10 mouse cellular contexts compared by ENCODE assay signal in the genomic region with DNA sequence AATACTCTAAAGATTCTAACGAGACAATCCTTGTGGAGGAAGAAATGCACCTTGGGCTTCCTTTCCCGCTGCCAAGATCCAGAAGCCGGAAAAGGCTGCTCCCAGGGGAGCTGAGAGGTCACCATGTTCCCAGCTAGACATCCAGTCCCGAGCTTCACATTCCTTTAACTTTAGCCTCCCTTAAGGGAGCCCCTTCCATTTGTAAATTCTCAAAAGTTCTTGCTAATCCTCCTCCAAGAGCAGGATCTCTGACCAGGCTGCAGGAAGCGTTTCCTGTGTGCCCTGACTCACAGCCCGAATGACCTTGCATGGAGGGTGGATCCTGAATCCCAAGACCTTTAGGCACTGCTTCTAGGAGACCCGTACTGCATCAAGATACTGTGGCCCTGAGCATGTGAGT. TPM values are rescaled to one million over a fixed set of nuclear protein-coding genes. Genes with fewer than 3 reads are reported as not detected.
DNase-seq lines count a peak whose midpoint lies in the region; ATAC-seq and TF ChIP-seq lines count a peak whose summit lies in the region.
"Had no signal": no experiment of that assay in that cellular context is flagged by ENCODE, and none has a peak within 500 bp of the region (broad histone marks: within the 10 kb centered on the region; RNA-seq: fewer than 3 reads in every experiment).

No protein-coding gene starts in this region.

- WGBS in liver, adult 2 months: 67% methylated on average over 7 of the region's 7 CpGs
- WGBS in heart, embryonic 14.5 days: 28% methylated on average over 7 of the region's 7 CpGs
- 39% methylated on average over 7 of the region's 7 CpGs for WGBS in kidney, postnatal 0 days
- 31% methylated on average over 7 of the region's 7 CpGs for WGBS in stomach, embryonic 14.5 days
- WGBS in forebrain, embryonic 14.5 days: 75% methylated on average over 7 of the region's 7 CpGs

- H3K9ac ChIP-seq in liver, adult 2 months (ENCODE audit: low read depth, low read length): no peak overlapping the region
- no peak overlapping the region for H3K9ac ChIP-seq in heart, embryonic 14.5 days (ENCODE audit: low read length)
- no peak overlapping the region for H3K9ac ChIP-seq in kidney, postnatal 0 days (ENCODE audit: low read depth, low read length)
- H3K9ac ChIP-seq in stomach, embryonic 14.5 days (replicated peaks; ENCODE audit: low read depth, low read length): no peak overlapping the region
- H3K9ac ChIP-seq in forebrain, embryonic 14.5 days (ENCODE audit: low read length): no peak overlapping the region

- ATAC-seq in heart, embryonic 14.5 days (ENCODE audit: insufficient number of reproducible peaks, insufficient read depth, low FRiP score, low read depth): no peak
- 0 out of 2 replicates have a peak, but pooled peaks have one; percentile 33 for ATAC-seq in kidney, postnatal 0 days (replicated peaks; ENCODE audit: low FRiP score, low read depth)
- no peak for ATAC-seq in stomach, embryonic 14.5 days (ENCODE audit: insufficient number of reproducible peaks, insufficient read depth, low FRiP score, low read depth)
- ATAC-seq in forebrain, embryonic 14.5 days: no peak

- H3K4me2 ChIP-seq in heart, embryonic 14.5 days (ENCODE audit: low read length): peak overlapping the region; percentile 3; the same call in 1 of the 2 replicates
- H3K4me2 ChIP-seq in kidney, postnatal 0 days (ENCODE audit: low read length): no peak overlapping the region
- no peak overlapping the region for H3K4me2 ChIP-seq in stomach, embryonic 14.5 days (replicated peaks; ENCODE audit: low read depth, low read length)
- no peak overlapping the region for H3K4me2 ChIP-seq in forebrain, embryonic 14.5 days (ENCODE audit: low read length)

- no peak overlapping the region for H3K4me3 ChIP-seq in liver, adult 2 months (ENCODE audit: insufficient read depth, low read depth, low read length)
- no peak overlapping the region for H3K4me3 ChIP-seq in heart, embryonic 14.5 days (ENCODE audit: control insufficient read depth in 1 of 2, insufficient read depth in 1 of 2, low read depth in 1 of 2, low read length in 2 of 2)
- no peak overlapping the region for H3K4me3 ChIP-seq in kidney, postnatal 0 days (replicated peaks; ENCODE audit: low read depth, low read length)
- no peak overlapping the region for H3K4me3 ChIP-seq in stomach, embryonic 14.5 days (ENCODE audit: low read depth, low read length)
- H3K4me3 ChIP-seq in forebrain, embryonic 14.5 days (ENCODE audit: low read depth, low read length): no peak overlapping the region
- H3K4me3 ChIP-seq: erythroblast, embryonic 14.5 days; myocyte had no signal

- TF ChIP-seq CTCF in liver, adult 2 months (IDR thresholded peaks at IDR 0.05; ENCODE audit: low read depth, low read length): no peak
- no peak for TF ChIP-seq CTCF in kidney, postnatal 0 days (IDR thresholded peaks at IDR 0.05; ENCODE audit: low read depth)

- no peaks in the 10 kb centered on the region for H3K9me3 ChIP-seq in heart, embryonic 14.5 days (ENCODE audit: control insufficient read depth, low read length)
- no peaks in the 10 kb centered on the region for H3K9me3 ChIP-seq in kidney, postnatal 0 days (replicated peaks; ENCODE audit: low read length)
- H3K9me3 ChIP-seq in stomach, embryonic 14.5 days (ENCODE audit: control insufficient read depth, low read depth, low read length): no peaks in the 10 kb centered on the region
- no peaks in the 10 kb centered on the region for H3K9me3 ChIP-seq in forebrain, embryonic 14.5 days (replicated peaks; ENCODE audit: control insufficient read depth, low read length)

- no peak for DNase-seq in liver, adult 2 months (ENCODE audit: extremely low read depth, low read depth, low spot score)
- DNase-seq in liver: no peak
- DNase-seq in kidney, postnatal 0 days (ENCODE audit: low spot score): peak; percentile 87
- DNase-seq in cerebellum, postnatal 10 days: no peak
- DNase-seq in forebrain, embryonic 14.5 days (ENCODE audit: low spot score): no peak
- no peak for DNase-seq in thymus, postnatal 4 days

- peak overlapping the region; percentile 22; the same call in 1 of the 2 replicates for H3K27ac ChIP-seq in liver, adult 2 months (replicated peaks; ENCODE audit: insufficient read depth, low read depth, low read length)
- H3K27ac ChIP-seq in heart, embryonic 14.5 days (replicated peaks in 1 of 2; ENCODE audit: control insufficient read depth in 1 of 2, insufficient read depth in 1 of 2, low read depth in 2 of 2, low read length in 2 of 2): peak overlapping the region; percentile 54 to 75
- peak overlapping the region; percentile 88 for H3K27ac ChIP-seq in kidney, postnatal 0 days
- peak overlapping the region; percentile 73; the same call in 1 of the 2 replicates for H3K27ac ChIP-seq in stomach, embryonic 14.5 days (ENCODE audit: low read length)
- no peak overlapping the region for H3K27ac ChIP-seq in forebrain, embryonic 14.5 days (ENCODE audit: low read depth, low read length)

- H3K79me2 ChIP-seq in liver, adult 2 months (ENCODE audit: control insufficient read depth, insufficient read depth, low read length): no peaks in the 10 kb centered on the region

- TF ChIP-seq POLR2A in liver, adult 2 months (IDR thresholded peaks at IDR 0.05; ENCODE audit: extremely low read depth, insufficient read depth, low read length): no peak

- H3K4me1 ChIP-seq in liver, adult 2 months (ENCODE audit: control insufficient read depth, insufficient read depth, low read length): no peaks in the 10 kb centered on the region
- peaks cover 12 to 17% of the 10 kb centered on the region in 2 experiments for H3K4me1 ChIP-seq in heart, embryonic 14.5 days (ENCODE audit: control insufficient read depth in 2 of 2, insufficient read depth in 2 of 2, low read length in 2 of 2)
- no peaks in the 10 kb centered on the region for H3K4me1 ChIP-seq in kidney, postnatal 0 days (replicated peaks; ENCODE audit: insufficient read depth, low read length)
- peaks cover 5% of the 10 kb centered on the region; the same call in 1 of the 2 replicates for H3K4me1 ChIP-seq in stomach, embryonic 14.5 days (ENCODE audit: control insufficient read depth, insufficient read depth, low read length)
- no peaks in the 10 kb centered on the region for H3K4me1 ChIP-seq in forebrain, embryonic 14.5 days (ENCODE audit: control insufficient read depth, insufficient read depth, low read length)

- no peaks in the 10 kb centered on the region for H3K36me3 ChIP-seq in liver, adult 2 months (ENCODE audit: control insufficient read depth, insufficient read depth, low read length)
- no peaks in the 10 kb centered on the region for H3K36me3 ChIP-seq in heart, embryonic 14.5 days (ENCODE audit: control insufficient read depth, insufficient read depth, low read length)
- H3K36me3 ChIP-seq in kidney, postnatal 0 days (ENCODE audit: insufficient read depth, low read length): no peaks in the 10 kb centered on the region
- no peaks in the 10 kb centered on the region for H3K36me3 ChIP-seq in stomach, embryonic 14.5 days (ENCODE audit: control insufficient read depth, insufficient read depth, low read length)
- H3K36me3 ChIP-seq in forebrain, embryonic 14.5 days (ENCODE audit: control insufficient read depth, insufficient read depth, low read length): no peaks in the 10 kb centered on the region

- no peaks in the 10 kb centered on the region for H3K27me3 ChIP-seq in liver, adult 2 months (ENCODE audit: control insufficient read depth, insufficient read depth, low read length)
- no peaks in the 10 kb centered on the region for H3K27me3 ChIP-seq in heart, embryonic 14.5 days (ENCODE audit: control insufficient read depth, insufficient read depth, low read length)
- no peaks in the 10 kb centered on the region for H3K27me3 ChIP-seq in kidney, postnatal 0 days (ENCODE audit: insufficient read depth, low read length)
- no peaks in the 10 kb centered on the region for H3K27me3 ChIP-seq in stomach, embryonic 14.5 days (ENCODE audit: control insufficient read depth, insufficient read depth, low read length)
- no peaks in the 10 kb centered on the region for H3K27me3 ChIP-seq in forebrain, embryonic 14.5 days (replicated peaks; ENCODE audit: control insufficient read depth, insufficient read depth, low read length)

RNA-seq across cellular contexts. Expression of a gene that starts 53.5 kb away (rescaled TPM):
- total RNA-seq in liver, adult 2 months (2014; rRNA removed): 12.2 and 17.5 TPM in 2 replicates
- 13.9 and 20.4 TPM in 2 replicates for polyA plus RNA-seq in liver, adult 2 months (2012; rRNA removed)
- polyA plus RNA-seq in heart, embryonic 14.5 days (2014; fragmentation: Nextera tagmentation; extraction: Ambion mirVana): 260 and 264 TPM in 2 replicates
- polyA plus RNA-seq in kidney, postnatal 0 days (2015; fragmentation: Nextera tagmentation; extraction: Ambion mirVana): 269 and 299 TPM in 2 replicates
- 273 and 292 TPM in 2 replicates for polyA plus RNA-seq in stomach, embryonic 14.5 days (2014; fragmentation: Nextera tagmentation; extraction: Ambion mirVana)
- 156 and 176 TPM in 2 replicates for polyA plus RNA-seq in forebrain, embryonic 14.5 days (2014; fragmentation: Nextera tagmentation; extraction: Ambion mirVana)
